Mouse (Mus musculus) inflammation-experienced regulatory T-cells, adult 6 months (primary cell): ENCODE data around the gene Vmn2r28. TPM values are rescaled to one million over a fixed set of nuclear protein-coding genes. Genes with fewer than 3 reads are reported as not detected.
"Not testable (repeated sequence)": the region's sequence is repeated elsewhere in the genome, so short reads cannot be mapped to it uniquely, and the experiment has no call there.

Experiments
- ATAC-seq: one replicate; pipeline ENCODE4 v1.8.0; 2017
- polyA plus RNA-seq, 3 experiments: library from polyadenylated mRNA; unstranded; fragments of 100-300 nt; shearing (Covaris generic); gene quantifications; one replicate each; pipeline ENCODE4 v1.2.1; 2017

The Vmn2r28 gene
- under 1 TPM in 1 of 3 experiments, not detected in 2; 0.09 TPM for polyA plus RNA-seq

DNA sequence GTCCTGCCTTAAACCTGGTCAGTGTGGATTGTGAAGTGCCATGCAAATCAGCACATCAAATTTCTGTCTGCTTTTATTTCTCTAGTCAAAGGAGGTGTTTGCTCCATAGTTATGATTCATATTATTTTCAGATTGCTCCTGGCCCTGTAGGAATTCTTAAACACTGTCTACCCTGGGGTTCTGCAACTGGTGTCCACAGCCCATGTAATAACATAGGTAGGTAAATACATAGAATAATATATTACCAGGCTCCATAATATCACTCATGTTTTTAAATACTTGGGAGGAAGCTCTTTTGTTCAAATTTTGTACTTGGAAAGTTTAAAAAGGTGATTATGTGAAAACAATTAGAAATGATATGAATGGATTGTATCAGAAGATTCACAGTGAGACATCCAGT lies at the start of gene Vmn2r28:
Gene Vmn2r28, minus strand, starts transcription at position 101 of the 400 bp plus-strand sequence.
- ATAC-seq, result not testable (repeated sequence)

GRCm38 (mm10) chr7:5540770-5541436 lies 47.1 kb upstream of the Vmn2r28 start:
- not testable (repeated sequence) for ATAC-seq

DNA sequence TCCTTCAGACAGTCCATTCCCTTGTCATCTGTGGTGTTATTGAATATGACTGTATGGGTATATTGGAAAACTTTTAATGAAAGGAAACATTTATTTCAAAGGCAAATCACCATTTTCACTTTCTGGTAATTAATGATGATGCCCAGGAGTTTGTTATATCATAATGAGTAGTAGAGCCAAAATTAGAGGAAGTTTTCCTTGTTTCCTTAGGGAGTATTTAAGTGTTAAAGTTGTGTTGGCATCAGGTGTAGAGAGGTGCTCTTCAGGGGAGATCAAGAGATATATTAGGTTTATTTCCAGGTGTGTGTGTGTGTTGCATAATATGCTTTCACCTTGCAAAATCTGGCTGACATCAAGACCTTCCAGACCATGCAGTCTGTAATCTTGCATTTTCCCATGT lies 37.1 kb downstream of the Vmn2r28 start, which contains the start of gene Vmn1r59:
Gene Vmn1r59, minus strand, starts transcription at position 101 of the 400 bp plus-strand sequence.
- no peak for ATAC-seq

DNA sequence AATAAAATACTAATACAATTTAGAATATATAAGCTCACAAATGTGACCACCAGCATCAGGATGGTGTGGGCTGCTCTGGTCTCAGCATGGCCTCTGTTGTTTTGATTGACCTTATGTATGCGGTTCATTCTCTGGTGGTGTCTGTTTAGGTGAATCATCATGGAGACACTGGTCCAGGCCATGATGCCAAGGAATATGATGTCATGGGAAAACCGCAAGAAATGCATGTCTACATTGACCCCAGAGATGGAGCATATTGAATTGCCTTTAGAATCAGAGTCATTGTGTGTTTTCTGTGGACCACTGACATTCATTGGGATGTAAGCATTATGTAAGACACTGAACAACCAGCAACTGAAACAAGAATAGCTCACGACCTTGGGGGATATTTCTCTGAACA lies 39.7 kb downstream of the Vmn2r28 start:
- not testable (repeated sequence) for ATAC-seq

GRCm38 (mm10) chr7:5448627-5449026 lies 45.1 kb downstream of the Vmn2r28 start:
- no peak for ATAC-seq

Other genes starting within 250 kb of the Vmn2r28 start
- not detected for gene Gm5065, start 143.4 kb downstream of the Vmn2r28 start, polyA plus RNA-seq
- gene Nlrp2, start 142.9 kb downstream of the Vmn2r28 start, polyA plus RNA-seq, result not detected
- gene Vmn1r58, start 80.6 kb downstream of the Vmn2r28 start, polyA plus RNA-seq, result under 1 TPM in 1 of 3 experiments, not detected in 2; 0.03 TPM
- gene Vmn1r59, start 37.2 kb downstream of the Vmn2r28 start, polyA plus RNA-seq, result not detected
- gene Vmn1r60, start 53.4 kb upstream of the Vmn2r28 start, polyA plus RNA-seq, result under 1 TPM in 1 of 3 experiments, not detected in 2; 0.13 TPM
- under 1 TPM in 2 of 3 experiments, not detected in 1; 0.06 to 0.11 TPM for gene Vmn1r61, start 119.3 kb upstream of the Vmn2r28 start, polyA plus RNA-seq
- not detected for gene Vmn1r62, start 179.7 kb upstream of the Vmn2r28 start, polyA plus RNA-seq